Mouse (Mus musculus) G1E (cell line): ENCODE measurements around the gene Tfam. TPM values are rescaled to one million over a fixed set of nuclear protein-coding genes. Genes with fewer than 3 reads are reported as not detected.

ENCODE experiments used
- ATAC-seq: 2 replicates; pipeline ENCODE4 v1.8.0; 2016; ENCODE audit warnings: mild to moderate bottlenecking; ENCODE audit not compliant: insufficient number of reproducible peaks, poor library complexity, low FRiP score, severe bottlenecking; ENCODE audit errors: extremely low read depth
- DNase-seq: peaks from one replicate; pipeline ENCODE4 v3.0.0; 2012; ENCODE audit warnings: low spot score
- H3K27me3 ChIP-seq: 2 replicates; pipeline ENCODE4 v1.6.1; 2012; ENCODE audit warnings: mild to moderate bottlenecking, low read length, inconsistent platforms; ENCODE audit not compliant: insufficient read depth
- H3K36me3 ChIP-seq: replicated peaks from 2 replicates; pipeline ENCODE3; 2012; ENCODE audit warnings: mild to moderate bottlenecking, inconsistent platforms
- H3K4me1 ChIP-seq: 2 replicates; pipeline ENCODE4 v1.6.1; 2012; ENCODE audit warnings: low read depth, low read length, inconsistent platforms, mixed read lengths; ENCODE audit not compliant: insufficient read depth
- H3K4me3 ChIP-seq: 2 replicates; pipeline ENCODE4 v1.5.1; 2012; ENCODE audit warnings: low read depth, mild to moderate bottlenecking, inconsistent platforms, low read length, moderate library complexity, mixed read lengths
- H3K9me3 ChIP-seq: replicated peaks from 2 replicates; pipeline ENCODE4 v1.6.1; 2012; ENCODE audit warnings: inconsistent platforms
- CTCF ChIP-seq: IDR thresholded peaks from 2 replicates; pipeline ENCODE4 v1.5.1; 2012; ENCODE audit warnings: low read depth, low read length, inconsistent platforms, mixed read lengths
- GATA1 ChIP-seq: IDR thresholded peaks from 2 replicates; pipeline ENCODE4 v1.6.1; 2012; ENCODE audit warnings: borderline replicate concordance, low read length, inconsistent platforms, mixed read lengths
- GATA2 ChIP-seq: IDR thresholded peaks from 2 replicates; pipeline ENCODE4 v1.6.1; 2012; ENCODE audit warnings: low read depth, low read length, inconsistent platforms, borderline replicate concordance
- POLR2AphosphoS5 ChIP-seq: IDR thresholded peaks from 2 replicates; pipeline ENCODE4 v1.6.1; 2012; ENCODE audit warnings: low read depth, low read length, inconsistent platforms; ENCODE audit not compliant: insufficient replicate concordance
- TAL1 ChIP-seq: conservative IDR thresholded peaks from 2 replicates; pipeline ENCODE4 v1.6.1; 2012; ENCODE audit warnings: low read depth, low read length, inconsistent platforms, mixed read lengths
- polyA plus RNA-seq: library from polyadenylated mRNA; stranded (reverse); fragments of >175 nt; gene quantifications from 2 replicates; pipeline ENCODE4 v1.2.3, GENCODE M21; 2012
- total RNA-seq, 2 experiments: library from RNA; stranded (forward) in 1 of 2; stranded (reverse) in 1 of 2; fragments of 200-1000 nt in 1 of 2; fragments of >200 nt in 1 of 2; fragmentation: Nextera tagmentation in 1 of 2; gene quantifications; 2 replicates each; pipeline ENCODE4 v1.2.3; 2014 to 2017

The Tfam gene
- total and polyA plus RNA-seq, 3 experiments, result 12.9 to 119 (median 30.1) TPM

GRCm38 (mm10) chr10:71201512-71201911 lies 36.6 kb downstream of the Tfam start:
- H3K27me3 ChIP-seq, result no peaks in the 10 kb centered on the region
- TF ChIP-seq GATA1, result no peak
- no peak for TF ChIP-seq TAL1
- TF ChIP-seq GATA2, result no peak
- TF ChIP-seq CTCF, result no peak
- TF ChIP-seq POLR2AphosphoS5, result no peak
- H3K4me1 ChIP-seq, result no peaks in the 10 kb centered on the region
- ATAC-seq (no peak), DNase-seq (no peak)
- no peak overlapping the region for H3K4me3 ChIP-seq
- no peaks in the 10 kb centered on the region for H3K36me3 ChIP-seq
- H3K9me3 ChIP-seq, result peaks cover 18% of the 10 kb centered on the region

GRCm38 (mm10) chr10:71200964-71201363 lies 37.1 kb downstream of the Tfam start:
- Histone ChIP-seq H3K4me3 (no peak overlapping the region), H3K27me3 (no peaks in the 10 kb centered on the region), H3K36me3 (no peaks in the 10 kb centered on the region), H3K9me3 (peaks cover 23% of the 10 kb centered on the region), H3K4me1 (no peaks in the 10 kb centered on the region)
- DNase-seq (no peak), ATAC-seq (no peak)
- TF ChIP-seq CTCF (no peak), TAL1 (no peak), GATA2 (no peak), POLR2AphosphoS5 (no peak), GATA1 (no peak)

GRCm38 (mm10) chr10:71198676-71199075 lies 39.4 kb downstream of the Tfam start:
- DNase-seq (no peak), ATAC-seq (no peak)
- Histone ChIP-seq H3K4me1 (no peaks in the 10 kb centered on the region), H3K9me3 (peaks cover 32% of the 10 kb centered on the region), H3K36me3 (no peaks in the 10 kb centered on the region), H3K4me3 (no peak overlapping the region), H3K27me3 (no peaks in the 10 kb centered on the region)
- TF ChIP-seq GATA2 (no peak), TAL1 (no peak), POLR2AphosphoS5 (no peak), GATA1 (no peak)

- Histone ChIP-seq H3K4me3 (no peak overlapping the region), H3K27me3 (no peaks in the 10 kb centered on the region), H3K9me3 (peaks cover 33% of the 10 kb centered on the region), H3K4me1 (no peaks in the 10 kb centered on the region), H3K36me3 (no peaks in the 10 kb centered on the region)
- no peak for DNase-seq
- TF ChIP-seq TAL1 (no peak), GATA1 (no peak), CTCF (no peak), POLR2AphosphoS5 (no peak), GATA2 (no peak)
- ATAC-seq, result no peak
Measured at GRCm38 (mm10) chr10:71197036-71197785, 40.9 kb downstream of the Tfam start.

GRCm38 (mm10) chr10:71195501-71195900 lies 42.6 kb downstream of the Tfam start:
- Histone ChIP-seq H3K4me3 (no peak overlapping the region), H3K36me3 (no peaks in the 10 kb centered on the region), H3K4me1 (no peaks in the 10 kb centered on the region), H3K27me3 (no peaks in the 10 kb centered on the region), H3K9me3 (peaks cover 35% of the 10 kb centered on the region)
- TF ChIP-seq CTCF (no peak), GATA1 (no peak), POLR2AphosphoS5 (no peak), TAL1 (no peak), GATA2 (no peak)
- DNase-seq, result no peak
- no peak for ATAC-seq

GRCm38 (mm10) chr10:71194713-71195112 lies 43.4 kb downstream of the Tfam start:
- Histone ChIP-seq H3K36me3 (no peaks in the 10 kb centered on the region), H3K4me1 (no peaks in the 10 kb centered on the region), H3K4me3 (no peak overlapping the region), H3K27me3 (no peaks in the 10 kb centered on the region), H3K9me3 (peaks cover 32% of the 10 kb centered on the region)
- no peak for TF ChIP-seq GATA2
- no peak for TF ChIP-seq CTCF
- TF ChIP-seq GATA1, result no peak
- TF ChIP-seq TAL1, result no peak
- no peak for TF ChIP-seq POLR2AphosphoS5
- no peak for DNase-seq
- no peak for ATAC-seq
